Mouse (Mus musculus) cortical plate, adult 2 months (tissue): ENCODE measurements around the gene Golim4.
A peak's percentile ranks its signal among the peaks of the same experiment; 100 is the strongest.

ENCODE experiments used
- CTCF ChIP-seq: fragments of 200-500 bp; IDR thresholded peaks from 2 replicates; pipeline ENCODE4 v1.5.1; 2011; ENCODE audit warnings: mild to moderate bottlenecking, control low read depth, low read length; ENCODE audit not compliant: insufficient read depth; ENCODE audit errors: extremely low read depth
- POLR2A ChIP-seq: fragments of 200-500 bp; IDR thresholded peaks from 2 replicates; pipeline ENCODE4 v1.6.1; 2011; ENCODE audit warnings: mild to moderate bottlenecking, low read length, control low read depth; ENCODE audit not compliant: insufficient read depth; ENCODE audit errors: extremely low read depth

GRCm38 (mm10) chr3:75901903-75902598 lies 54.7 kb downstream of the Golim4 start:
- peak; percentile 38; the same call in 1 of the 2 replicates for TF ChIP-seq CTCF
- TF ChIP-seq POLR2A, result no peak
